Mouse (Mus musculus): ENCODE measurements around the gene Sox10.

- TF ChIP-seq CTCF (IDR thresholded peaks at IDR 0.05; ENCODE audit: borderline replicate concordance, insufficient read depth, low read length) (no peak), POLR2A (IDR thresholded peaks at IDR 0.05; ENCODE audit: low read depth, low read length) (no peak)
Measured at GRCm38 (mm10) chr15:79123751-79124150, 41.3 kb downstream of the Sox10 start.
